Mouse (Mus musculus): ENCODE measurements at regions not wholly inside any gene's neighbourhood (a gene's known extent, or its start where the extent isn't known, plus 50 kb on each side); places are given as distances from the start of the nearest gene placed in this dataset.
A peak's percentile ranks its signal among the peaks of the same experiment; 100 is the strongest.

- DNase-seq (ENCODE audit: low spot score), result no peak
- H3K4me1 ChIP-seq (replicated peaks; ENCODE audit: control insufficient read depth, insufficient read depth, low read length), result no peaks in the 10 kb centered on the region
Observed at GRCm38 (mm10) chr2:147989616-147990015, 57.2 kb downstream of the Foxa2 start.

GRCm38 (mm10) chr2:147988586-147988985 lies 58.2 kb downstream of the Foxa2 start:
- ATAC-seq (replicated peaks; ENCODE audit: low FRiP score) (no peak), DNase-seq (ENCODE audit: low spot score) (no peak)
- H3K4me2 ChIP-seq (ENCODE audit: low read depth, low read length, severe bottlenecking), result no peak overlapping the region

More at GRCm38 (mm10) chr2:147989616-147990015, 57.2 kb downstream of the Foxa2 start:
- H3K36me3 ChIP-seq (ENCODE audit: control insufficient read depth, insufficient read depth, low read length), result no peaks in the 10 kb centered on the region
- no peak overlapping the region for H3K4me2 ChIP-seq (ENCODE audit: low read depth, low read length, severe bottlenecking)
- no peaks in the 10 kb centered on the region for H3K9me3 ChIP-seq (ENCODE audit: control insufficient read depth, low read length)
- no peaks in the 10 kb centered on the region for H3K27me3 ChIP-seq (ENCODE audit: control insufficient read depth, insufficient read depth, low read length)
- H3K4me3 ChIP-seq (ENCODE audit: low read depth, low read length), result no peak overlapping the region
- no peak overlapping the region for H3K27ac ChIP-seq (ENCODE audit: low read depth, low read length)
- 43% methylated on average over 1 of the region's 1 CpGs for WGBS
- no peak overlapping the region for H3K9ac ChIP-seq (ENCODE audit: low read length)
- ATAC-seq (replicated peaks; ENCODE audit: low FRiP score), result no peak

GRCm38 (mm10) chr2:147985261-147985575 lies 61.6 kb downstream of the Foxa2 start:
- Histone ChIP-seq H3K4me3 (ENCODE audit: low read depth, low read length) (no peak overlapping the region), H3K4me2 (ENCODE audit: low read depth, low read length, severe bottlenecking) (no peak overlapping the region), H3K36me3 (ENCODE audit: control insufficient read depth, insufficient read depth, low read length) (no peaks in the 10 kb centered on the region), H3K4me1 (replicated peaks; ENCODE audit: control insufficient read depth, insufficient read depth, low read length) (0 out of 2 replicates have a peak, but pooled peaks cover 2% of the 10 kb centered on the region), H3K9ac (ENCODE audit: low read length) (no peak overlapping the region), H3K9me3 (ENCODE audit: control insufficient read depth, low read length) (no peaks in the 10 kb centered on the region), H3K27ac (ENCODE audit: low read depth, low read length) (no peak overlapping the region), H3K27me3 (ENCODE audit: control insufficient read depth, insufficient read depth, low read length) (no peaks in the 10 kb centered on the region; the same call in 1 of the 2 replicates)
- DNase-seq (ENCODE audit: low spot score), result no peak
- WGBS, result 84% methylated on average over 2 of the region's 2 CpGs
- ATAC-seq (replicated peaks; ENCODE audit: low FRiP score), result no peak

More at GRCm38 (mm10) chr2:147988586-147988985, 58.2 kb downstream of the Foxa2 start:
- H3K4me1 ChIP-seq (replicated peaks; ENCODE audit: control insufficient read depth, insufficient read depth, low read length), result 0 out of 2 replicates have a peak, but pooled peaks cover 2% of the 10 kb centered on the region
- no peak overlapping the region for H3K27ac ChIP-seq (ENCODE audit: low read depth, low read length)
- H3K9me3 ChIP-seq (ENCODE audit: control insufficient read depth, low read length), result no peaks in the 10 kb centered on the region
- H3K36me3 ChIP-seq (ENCODE audit: control insufficient read depth, insufficient read depth, low read length), result no peaks in the 10 kb centered on the region
- no peaks in the 10 kb centered on the region for H3K27me3 ChIP-seq (ENCODE audit: control insufficient read depth, insufficient read depth, low read length)
- H3K9ac ChIP-seq (ENCODE audit: low read length), result no peak overlapping the region
- H3K4me3 ChIP-seq (ENCODE audit: low read depth, low read length), result no peak overlapping the region

GRCm38 (mm10) chr2:147984547-147985260 lies 62.1 kb downstream of the Foxa2 start:
- Histone ChIP-seq H3K4me1 (replicated peaks; ENCODE audit: control insufficient read depth, insufficient read depth, low read length) (0 out of 2 replicates have a peak, but pooled peaks cover 2% of the 10 kb centered on the region), H3K27me3 (ENCODE audit: control insufficient read depth, insufficient read depth, low read length) (peaks cover 2% of the 10 kb centered on the region; the same call in 1 of the 2 replicates), H3K4me2 (ENCODE audit: low read depth, low read length, severe bottlenecking) (no peak overlapping the region), H3K36me3 (ENCODE audit: control insufficient read depth, insufficient read depth, low read length) (no peaks in the 10 kb centered on the region), H3K9me3 (ENCODE audit: control insufficient read depth, low read length) (no peaks in the 10 kb centered on the region), H3K4me3 (ENCODE audit: low read depth, low read length) (no peak overlapping the region), H3K9ac (ENCODE audit: low read length) (no peak overlapping the region), H3K27ac (ENCODE audit: low read depth, low read length) (no peak overlapping the region)
- WGBS, result 55% methylated on average over 12 of the region's 12 CpGs
- no peak for DNase-seq (ENCODE audit: low spot score)
- peak; percentile 53; the same call in 1 of the 2 replicates for ATAC-seq (replicated peaks; ENCODE audit: low FRiP score)

GRCm38 (mm10) chr2:147980929-147981479 lies 65.8 kb downstream of the Foxa2 start:
- no peak for DNase-seq (ENCODE audit: low spot score)
- Histone ChIP-seq H3K9me3 (ENCODE audit: control insufficient read depth, low read length) (no peaks in the 10 kb centered on the region), H3K9ac (ENCODE audit: low read length) (no peak overlapping the region), H3K27ac (ENCODE audit: low read depth, low read length) (no peak overlapping the region), H3K27me3 (ENCODE audit: control insufficient read depth, insufficient read depth, low read length) (peaks cover 2% of the 10 kb centered on the region; the same call in 1 of the 2 replicates), H3K4me1 (replicated peaks; ENCODE audit: control insufficient read depth, insufficient read depth, low read length) (0 out of 2 replicates have a peak, but pooled peaks cover 2% of the 10 kb centered on the region), H3K36me3 (ENCODE audit: control insufficient read depth, insufficient read depth, low read length) (no peaks in the 10 kb centered on the region), H3K4me3 (ENCODE audit: low read depth, low read length) (no peak overlapping the region), H3K4me2 (ENCODE audit: low read depth, low read length, severe bottlenecking) (no peak overlapping the region)
- no peak for ATAC-seq (replicated peaks; ENCODE audit: low FRiP score)
- WGBS, result 34% methylated on average over 6 of the region's 6 CpGs

- no peak overlapping the region for H3K4me3 ChIP-seq (ENCODE audit: low read depth, low read length)
- H3K4me1 ChIP-seq (replicated peaks; ENCODE audit: control insufficient read depth, insufficient read depth, low read length), result 0 out of 2 replicates have a peak, but pooled peaks cover 2% of the 10 kb centered on the region
- no peak overlapping the region for H3K4me2 ChIP-seq (ENCODE audit: low read depth, low read length, severe bottlenecking)
- 92% methylated on average over 1 of the region's 1 CpGs for WGBS
- DNase-seq (ENCODE audit: low spot score), result no peak
- H3K36me3 ChIP-seq (ENCODE audit: control insufficient read depth, insufficient read depth, low read length), result no peaks in the 10 kb centered on the region
- no peak for ATAC-seq (replicated peaks; ENCODE audit: low FRiP score)
- peaks cover 2% of the 10 kb centered on the region; the same call in 1 of the 2 replicates for H3K27me3 ChIP-seq (ENCODE audit: control insufficient read depth, insufficient read depth, low read length)
- H3K9ac ChIP-seq (ENCODE audit: low read length), result no peak overlapping the region
- no peaks in the 10 kb centered on the region for H3K9me3 ChIP-seq (ENCODE audit: control insufficient read depth, low read length)
- H3K27ac ChIP-seq (ENCODE audit: low read depth, low read length), result no peak overlapping the region
Observed at GRCm38 (mm10) chr2:147980408-147980807, 66.4 kb downstream of the Foxa2 start.

- no peak for ATAC-seq (replicated peaks; ENCODE audit: low FRiP score)
- H3K4me1 ChIP-seq (replicated peaks; ENCODE audit: control insufficient read depth, insufficient read depth, low read length), result 0 out of 2 replicates have a peak, but pooled peaks cover 2% of the 10 kb centered on the region
- WGBS, result 94% methylated on average over 4 of the region's 4 CpGs
- H3K4me2 ChIP-seq (ENCODE audit: low read depth, low read length, severe bottlenecking), result no peak overlapping the region
- peaks cover 2% of the 10 kb centered on the region; the same call in 1 of the 2 replicates for H3K27me3 ChIP-seq (ENCODE audit: control insufficient read depth, insufficient read depth, low read length)
- no peak overlapping the region for H3K9ac ChIP-seq (ENCODE audit: low read length)
- DNase-seq (ENCODE audit: low spot score), result no peak
- H3K9me3 ChIP-seq (ENCODE audit: control insufficient read depth, low read length), result no peaks in the 10 kb centered on the region
- H3K4me3 ChIP-seq (ENCODE audit: low read depth, low read length), result no peak overlapping the region
- H3K27ac ChIP-seq (ENCODE audit: low read depth, low read length), result no peak overlapping the region
- H3K36me3 ChIP-seq (ENCODE audit: control insufficient read depth, insufficient read depth, low read length), result no peaks in the 10 kb centered on the region
Observed at GRCm38 (mm10) chr2:147979660-147980364, 67.0 kb downstream of the Foxa2 start.

GRCm38 (mm10) chr2:147979001-147979400 lies 67.8 kb downstream of the Foxa2 start:
- DNase-seq (ENCODE audit: low spot score) (no peak), ATAC-seq (replicated peaks; ENCODE audit: low FRiP score) (no peak)
- WGBS, result 78% methylated on average over 1 of the region's 1 CpGs
- Histone ChIP-seq H3K27ac (ENCODE audit: low read depth, low read length) (no peak overlapping the region), H3K4me1 (replicated peaks; ENCODE audit: control insufficient read depth, insufficient read depth, low read length) (no peaks in the 10 kb centered on the region), H3K9ac (ENCODE audit: low read length) (no peak overlapping the region), H3K4me2 (ENCODE audit: low read depth, low read length, severe bottlenecking) (no peak overlapping the region), H3K36me3 (ENCODE audit: control insufficient read depth, insufficient read depth, low read length) (no peaks in the 10 kb centered on the region), H3K27me3 (ENCODE audit: control insufficient read depth, insufficient read depth, low read length) (peaks cover 2% of the 10 kb centered on the region; the same call in 1 of the 2 replicates), H3K4me3 (ENCODE audit: low read depth, low read length) (no peak overlapping the region), H3K9me3 (ENCODE audit: control insufficient read depth, low read length) (no peaks in the 10 kb centered on the region)

All from forebrain, embryonic 11.5 days (tissue).